Mouse (Mus musculus) skeletal muscle tissue, adult 2 months (tissue): ENCODE results near the gene Rgs12.

Experiments used
- DNase-seq: peaks from one replicate; pipeline ENCODE4 v3.0.0-alpha.2; 2012; ENCODE audit warnings: low read depth, low spot score

Rgs12 gene

DNA sequence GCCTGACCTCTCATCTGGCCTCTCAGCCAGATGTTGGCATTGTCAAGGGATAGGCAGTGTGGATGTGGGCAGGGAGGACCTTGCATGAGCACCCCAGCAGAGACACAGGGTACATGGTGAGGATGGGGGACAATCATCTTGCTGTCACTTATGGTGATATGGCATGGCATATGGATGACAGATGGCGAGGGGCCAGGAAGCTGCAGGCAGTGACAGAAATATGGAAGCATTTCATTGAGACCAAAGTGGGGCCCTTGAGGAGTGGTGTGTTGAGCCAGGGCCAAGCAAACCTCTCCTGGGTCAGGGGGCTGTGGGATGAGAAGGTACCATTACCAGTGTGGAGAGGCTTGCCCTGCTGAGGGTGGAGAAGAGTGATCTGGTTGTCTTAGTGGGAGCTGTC lies 127.1 kb downstream of the Rgs12 start:
- DNase-seq, result no peak

DNA sequence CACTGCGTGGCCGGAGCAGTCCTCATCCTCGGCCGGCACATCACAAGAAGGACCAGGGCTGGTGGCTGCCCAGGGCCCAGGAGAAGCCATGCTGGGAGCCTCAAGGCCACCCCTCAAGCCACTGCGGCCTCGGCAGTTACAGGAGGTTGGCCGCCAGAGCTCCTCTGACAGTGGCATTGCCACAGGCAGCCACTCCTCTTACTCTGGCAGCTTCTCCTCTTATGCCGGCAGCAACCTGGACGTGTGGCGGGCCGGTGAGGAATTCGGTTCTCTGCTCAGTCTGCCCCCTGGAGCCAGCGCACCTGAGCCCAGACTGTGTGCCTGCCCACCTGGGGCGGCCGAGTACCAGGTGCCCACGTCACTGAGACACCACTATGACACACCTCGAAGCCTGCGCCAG lies 129.9 kb downstream of the Rgs12 start:
- DNase-seq, result no peak

DNA sequence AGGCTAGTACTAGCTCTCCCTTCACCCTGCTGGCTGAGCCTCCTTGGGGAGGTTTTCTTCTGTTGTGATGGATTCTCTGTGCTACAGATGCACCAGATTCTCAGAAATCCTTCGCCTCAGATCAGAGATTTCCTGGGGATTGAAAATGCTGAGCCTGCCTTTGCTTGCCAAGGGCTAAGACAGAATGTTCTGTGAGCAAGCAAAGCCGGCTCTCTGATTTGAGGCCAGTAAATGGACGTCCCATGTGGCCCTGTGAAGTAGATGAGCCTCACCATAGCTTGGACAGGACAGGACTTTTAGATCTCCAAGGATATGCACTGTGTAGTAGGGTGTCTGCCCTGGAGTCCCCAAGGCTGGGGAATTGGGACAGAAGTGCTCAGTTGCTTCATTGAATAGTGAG lies 135.7 kb downstream of the Rgs12 start:
- peak; percentile 53 for DNase-seq

DNA sequence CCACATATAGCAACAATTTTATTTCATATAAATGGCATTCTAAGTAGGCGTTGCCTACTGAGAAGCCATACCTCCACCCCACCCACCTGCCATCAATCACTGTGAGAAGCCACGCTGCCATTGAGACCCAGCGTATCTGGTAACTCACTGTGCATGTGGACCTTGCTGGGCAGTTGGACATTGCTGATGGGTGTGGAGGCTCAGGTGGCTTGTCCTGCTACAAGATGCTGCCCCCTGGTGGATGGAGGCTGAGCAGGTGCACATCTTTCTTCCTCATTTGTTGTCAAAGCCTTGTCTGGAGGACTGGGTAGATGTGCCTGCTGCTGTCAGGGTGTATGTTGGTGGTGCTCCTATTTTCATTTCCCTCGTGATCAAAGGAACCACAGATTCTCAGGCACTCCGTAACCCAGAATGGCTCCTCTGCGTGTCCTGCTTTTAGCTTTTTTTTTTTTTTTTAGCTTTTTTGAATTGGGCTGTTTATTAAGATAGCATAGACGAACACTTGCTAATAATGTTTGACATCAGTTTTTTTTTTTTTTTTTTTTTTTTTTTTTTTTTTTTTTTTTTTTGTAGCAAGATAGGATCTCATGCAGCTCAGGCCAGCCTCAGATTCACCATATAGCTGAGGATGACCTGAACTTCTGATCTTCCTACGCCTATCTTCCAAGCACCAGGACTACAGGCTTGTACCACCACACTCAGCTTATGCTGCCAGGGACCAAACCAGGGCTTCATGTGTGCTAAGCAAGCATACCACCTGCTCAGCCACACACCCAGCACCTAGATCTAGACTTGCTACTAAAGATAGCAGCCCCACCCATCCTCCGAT lies 139.8 kb downstream of the Rgs12 start:
- DNase-seq, result peak; percentile 77
